Mouse (Mus musculus) natural killer cell, adult 2 months (primary cell): Measurements from ENCODE around the gene Gbp5.

Experiments
- DNase-seq, 2 experiments: peaks; one replicate each; pipeline ENCODE4 v3.0.0; 2022; ENCODE audit warnings: low spot score in 2 of 2

The Gbp5 gene

DNA sequence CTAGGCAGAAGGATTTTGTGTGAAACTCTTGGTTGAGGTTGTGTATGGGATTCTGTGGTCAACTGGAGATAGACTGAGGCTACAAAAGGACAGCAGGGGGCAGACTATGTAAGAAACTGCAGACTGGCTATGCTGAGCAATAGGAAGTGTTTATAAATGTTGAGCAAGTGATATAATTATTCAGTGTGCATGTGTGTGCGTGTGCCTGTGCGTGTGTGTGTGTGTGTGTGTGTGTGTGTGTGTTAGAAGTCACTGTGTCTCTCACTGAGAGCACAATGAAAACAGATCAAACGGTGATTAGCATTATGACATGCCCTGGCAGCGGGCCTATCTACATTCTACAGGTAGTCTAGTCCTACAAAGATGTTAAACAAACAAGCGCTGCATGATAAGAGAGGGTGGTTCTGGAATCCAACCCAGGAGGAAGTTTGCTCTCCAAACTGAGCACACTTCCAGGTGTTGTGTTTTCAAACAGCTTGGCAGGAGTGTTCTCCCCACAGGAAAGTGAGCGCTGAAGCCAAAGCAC lies at the start of gene Gbp5:
Gene Gbp5, plus strand, starts transcription at position 443 of the 526 bp plus-strand sequence.
- peak; percentile 75 for DNase-seq

DNA sequence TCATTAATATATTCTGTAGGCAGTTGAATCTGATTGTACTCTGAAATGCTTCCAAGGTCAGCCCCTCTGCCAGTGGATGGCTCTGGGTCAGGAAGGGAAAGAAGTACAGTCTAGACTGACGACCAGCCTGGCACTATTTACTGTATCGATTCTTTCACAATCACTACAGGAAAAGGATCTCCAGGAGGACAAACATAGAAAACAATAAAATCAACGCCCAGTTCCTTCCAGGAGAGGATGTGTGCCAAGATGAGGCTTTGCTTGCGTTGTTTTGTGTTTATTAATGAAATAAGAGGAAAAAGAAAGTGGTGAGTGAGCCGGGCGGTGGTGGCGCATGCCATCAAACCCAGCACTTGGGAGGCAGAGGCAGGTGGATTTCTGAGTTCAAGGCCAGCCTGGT lies 39.6 kb upstream of the Gbp5 start:
- DNase-seq, result no peak

DNA sequence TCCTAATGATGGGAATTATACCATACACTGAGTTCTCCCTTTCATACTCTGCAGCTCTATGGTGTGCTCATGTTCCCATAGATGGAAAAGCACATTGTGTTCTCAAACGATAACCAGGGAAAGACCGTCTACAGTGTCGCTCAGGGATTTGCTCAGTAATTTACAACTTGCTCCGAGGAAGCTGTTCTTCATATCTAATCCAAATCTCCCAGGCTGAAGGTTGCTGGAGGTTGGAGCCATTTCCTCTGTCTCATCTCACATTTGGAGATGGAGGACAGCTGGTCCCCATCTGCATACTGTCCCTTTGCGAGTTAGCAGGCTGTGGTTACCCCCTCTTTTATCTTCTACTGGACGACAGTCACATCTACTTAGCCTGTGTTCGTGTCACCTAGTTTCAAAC lies 34.5 kb upstream of the Gbp5 start:
- DNase-seq, result no peak

DNA sequence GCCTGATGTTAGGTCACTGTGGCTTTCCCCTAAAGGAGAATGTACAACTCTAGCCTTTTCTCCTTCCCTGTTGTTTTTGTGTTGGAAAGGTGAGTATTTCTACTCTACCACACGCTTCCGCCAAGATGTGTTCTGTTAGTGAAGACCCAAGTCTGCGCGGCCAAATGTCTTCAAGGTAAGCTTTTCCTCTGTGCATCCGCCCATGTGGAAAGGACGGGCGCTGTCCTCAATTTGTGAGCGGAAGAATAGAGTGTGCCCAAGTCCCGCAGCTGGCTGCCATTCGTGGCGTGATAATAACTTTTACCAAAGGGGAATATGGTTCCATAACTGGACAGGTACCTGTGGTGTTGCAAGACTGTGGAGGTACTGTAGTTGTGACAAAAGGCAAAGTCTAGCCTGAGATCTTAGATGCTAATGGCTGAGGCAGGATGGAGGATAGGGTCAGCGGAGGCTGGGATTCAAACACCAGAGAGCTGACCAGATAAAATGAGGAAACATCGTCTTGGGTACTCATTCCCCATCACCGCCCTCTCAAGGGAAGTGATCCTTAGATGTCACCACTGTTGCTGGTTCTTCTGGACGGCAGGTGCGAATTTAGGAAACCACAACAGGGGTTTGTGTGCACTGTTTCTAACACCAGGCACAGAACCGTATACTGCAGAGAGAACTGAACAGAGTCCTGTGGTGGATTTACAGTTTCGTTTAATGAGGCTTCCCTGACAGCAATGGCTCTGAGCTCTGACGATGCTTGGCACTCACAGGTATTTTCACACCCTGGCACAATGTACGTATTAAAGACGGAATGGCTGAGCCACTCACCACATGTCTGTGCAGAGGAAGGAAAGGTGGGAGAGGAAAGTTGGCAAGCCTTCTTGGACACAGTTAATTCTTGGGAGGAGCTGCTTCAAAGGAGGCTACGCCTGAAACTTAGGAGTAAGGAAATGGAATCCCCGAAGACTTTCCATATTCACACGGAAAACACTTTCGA lies 30.7 kb upstream of the Gbp5 start:
- DNase-seq, result no peak

DNA sequence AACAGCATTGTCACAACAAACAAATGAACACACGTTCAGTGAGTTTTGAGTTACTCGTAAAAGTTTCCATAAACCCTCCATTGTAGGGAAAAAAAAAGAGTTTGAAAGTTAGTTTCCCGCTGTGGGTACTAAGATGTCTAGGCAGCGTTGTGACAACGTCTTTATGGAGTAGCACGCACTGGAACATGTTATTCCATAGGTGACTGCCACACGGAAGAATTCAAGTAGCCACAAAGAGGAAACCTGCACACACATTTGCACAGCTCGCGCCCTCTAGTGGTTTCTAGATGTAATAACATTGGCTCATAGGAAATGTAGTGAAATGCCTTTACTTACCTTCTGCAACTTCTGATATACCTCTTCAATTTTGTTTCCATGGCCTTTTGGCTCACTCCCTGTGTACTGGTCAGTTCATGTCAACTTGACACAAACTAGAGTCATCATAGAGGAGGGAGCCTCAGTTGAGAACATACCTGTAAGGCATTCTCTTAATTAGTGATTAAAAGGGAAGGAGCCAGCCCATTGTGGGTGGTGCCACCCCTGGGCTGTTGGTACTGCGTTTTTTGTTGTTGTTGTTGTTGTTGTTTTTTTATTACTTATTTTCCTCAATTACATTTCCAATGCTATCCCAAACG lies 19.3 kb upstream of the Gbp5 start:
- peak; percentile 6 to 17 for DNase-seq

DNA sequence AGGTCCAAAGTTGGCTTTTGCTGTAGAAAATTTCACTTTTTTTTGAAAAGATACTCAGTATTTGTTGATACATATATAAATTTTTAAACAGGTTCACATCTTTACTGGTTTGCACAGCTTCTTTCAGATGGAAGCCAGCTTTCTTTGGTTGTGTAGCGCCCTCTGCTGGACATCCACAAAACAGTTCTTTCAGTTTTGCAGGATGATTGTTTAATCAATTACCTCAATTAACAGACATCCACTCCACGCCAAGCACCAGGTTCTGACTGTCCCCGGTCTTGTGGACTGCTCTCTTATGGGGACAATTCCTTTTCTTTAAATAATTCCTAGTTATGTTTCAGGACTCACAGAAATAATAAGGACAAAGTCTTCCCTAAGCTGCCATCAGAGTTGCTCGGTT lies 17.9 kb upstream of the Gbp5 start:
- peak; percentile 36 to 61 for DNase-seq

DNA sequence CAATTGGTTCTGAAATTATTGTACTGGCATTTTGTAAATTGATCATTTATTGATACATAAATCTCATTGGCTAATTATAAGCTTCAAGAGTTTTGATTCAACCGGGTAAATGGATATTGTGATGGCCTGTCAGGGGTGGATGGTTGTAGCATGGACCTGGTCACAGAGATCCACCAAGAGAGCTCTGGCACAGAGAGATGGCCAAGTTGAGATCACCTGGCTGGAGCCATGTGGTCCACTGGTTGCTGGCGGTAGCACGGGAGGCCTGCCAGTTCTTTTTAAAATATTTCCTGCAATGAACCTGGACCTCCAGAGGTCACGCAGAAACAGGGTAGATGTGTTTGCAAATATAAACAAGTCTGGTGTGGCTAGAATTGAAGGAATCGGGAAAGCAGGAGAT lies 15.9 kb upstream of the Gbp5 start:
- DNase-seq, result no peak

DNA sequence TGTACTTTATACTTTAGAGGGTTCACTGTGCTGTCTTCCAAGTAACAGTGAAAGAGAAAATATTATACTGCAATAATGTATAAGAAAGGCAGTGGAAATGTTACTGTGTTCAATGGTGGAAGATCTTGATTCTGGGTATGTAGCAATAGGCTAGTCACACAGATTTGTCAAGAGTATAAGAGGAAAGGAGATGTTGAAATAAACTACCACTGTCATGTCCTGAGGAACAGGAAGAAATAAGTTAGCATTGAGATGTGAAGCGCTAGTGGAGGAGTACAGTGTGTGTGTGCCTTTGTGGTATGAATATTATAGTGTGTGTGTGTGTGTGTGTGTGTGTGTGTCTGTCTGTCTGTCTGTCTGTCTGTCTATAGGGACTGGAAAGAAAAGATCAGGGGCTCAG lies 15.4 kb upstream of the Gbp5 start:
- DNase-seq, result no peak

DNA sequence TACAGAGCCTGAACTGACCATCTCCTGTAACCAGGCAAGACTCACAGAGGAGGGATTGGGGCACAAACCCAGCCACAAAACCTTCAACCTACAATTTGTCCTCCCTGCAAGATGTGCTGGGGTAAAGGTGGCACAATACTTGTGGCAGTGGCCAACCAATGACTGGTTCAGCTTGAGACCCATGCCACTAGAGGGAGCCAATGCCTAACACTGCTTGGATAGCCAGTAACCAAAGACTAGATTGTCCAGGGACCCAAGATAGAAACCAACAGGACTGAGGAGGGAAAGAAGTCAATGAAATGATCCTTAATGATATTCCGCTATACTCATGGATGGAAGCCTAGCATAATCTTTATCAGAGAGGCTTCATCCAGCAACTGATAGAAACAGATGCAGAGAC lies 3.3 kb upstream of the Gbp5 start:
- DNase-seq, result peak; percentile 70 to 77

DNA sequence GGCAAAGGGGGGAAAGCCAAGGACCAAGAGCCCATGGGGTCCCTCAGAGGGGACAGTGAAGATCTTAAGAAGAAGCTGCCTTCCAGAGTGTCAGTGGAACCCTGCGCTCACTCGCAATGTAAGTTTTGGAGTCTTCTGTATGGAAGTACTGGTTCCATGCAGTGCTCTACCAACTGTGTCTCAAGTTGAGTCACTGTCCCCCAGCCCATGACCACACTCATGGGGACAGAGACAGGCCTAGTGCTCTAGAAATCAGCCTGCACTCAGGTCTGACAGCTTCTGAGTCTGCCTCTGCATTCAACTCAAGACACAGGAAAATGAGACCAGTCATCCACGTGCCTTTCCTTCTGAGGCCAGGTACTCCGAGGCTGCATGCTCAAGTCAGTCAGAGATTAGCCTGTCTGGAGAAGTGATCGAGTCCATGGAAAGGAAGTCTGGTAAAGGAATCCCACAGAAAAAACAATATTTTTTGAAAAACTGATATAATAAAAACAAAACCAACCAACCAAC lies 1.4 kb downstream of the Gbp5 start:
- no peak for DNase-seq

DNA sequence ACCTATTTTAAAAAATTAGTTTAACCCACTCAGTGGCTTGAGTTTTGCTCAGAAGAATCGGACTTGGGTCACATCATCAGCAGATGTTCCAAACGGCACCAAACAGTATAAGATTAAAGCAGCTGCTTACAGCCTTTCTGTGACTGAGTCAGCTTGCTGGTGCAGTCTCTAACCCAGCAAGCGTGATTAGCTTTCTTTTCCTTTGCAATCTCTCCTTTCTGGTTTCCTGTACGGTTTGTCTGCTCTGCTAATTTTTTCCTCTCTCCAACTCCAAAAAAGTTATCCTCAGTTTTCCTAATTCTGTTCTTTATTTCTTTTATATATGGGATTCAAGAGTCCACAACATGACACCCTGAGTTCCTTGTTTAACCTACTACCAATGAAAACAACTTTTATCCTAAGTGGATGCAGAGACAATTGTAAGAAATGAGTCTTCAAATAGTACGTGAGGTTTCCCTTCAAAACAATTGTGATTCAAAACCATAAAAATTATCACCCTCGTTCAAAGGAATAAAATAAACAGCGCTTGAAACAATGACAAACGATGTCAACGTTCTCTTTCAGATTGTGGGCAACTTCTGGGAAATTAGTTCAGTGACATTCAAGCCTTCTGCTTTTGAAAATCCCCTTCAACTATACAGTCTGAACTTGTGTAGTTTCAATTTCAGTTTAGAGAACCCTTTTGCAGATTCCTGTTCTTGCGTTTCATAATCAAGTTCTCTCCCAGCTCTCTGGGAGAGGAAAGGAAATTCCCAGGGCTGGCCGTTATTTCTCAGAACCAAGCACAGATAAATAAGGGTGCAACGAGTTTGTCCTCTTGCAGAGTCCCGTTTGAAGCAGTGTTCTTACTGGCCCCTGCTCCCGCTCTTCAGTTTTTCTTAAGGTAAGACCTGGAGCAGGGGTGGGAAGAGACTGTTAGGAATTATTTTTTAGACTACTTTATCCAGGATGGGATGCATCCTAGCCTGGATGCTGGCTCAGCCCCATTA lies 2.6 kb downstream of the Gbp5 start:
- DNase-seq, result peak; percentile 16 to 44

DNA sequence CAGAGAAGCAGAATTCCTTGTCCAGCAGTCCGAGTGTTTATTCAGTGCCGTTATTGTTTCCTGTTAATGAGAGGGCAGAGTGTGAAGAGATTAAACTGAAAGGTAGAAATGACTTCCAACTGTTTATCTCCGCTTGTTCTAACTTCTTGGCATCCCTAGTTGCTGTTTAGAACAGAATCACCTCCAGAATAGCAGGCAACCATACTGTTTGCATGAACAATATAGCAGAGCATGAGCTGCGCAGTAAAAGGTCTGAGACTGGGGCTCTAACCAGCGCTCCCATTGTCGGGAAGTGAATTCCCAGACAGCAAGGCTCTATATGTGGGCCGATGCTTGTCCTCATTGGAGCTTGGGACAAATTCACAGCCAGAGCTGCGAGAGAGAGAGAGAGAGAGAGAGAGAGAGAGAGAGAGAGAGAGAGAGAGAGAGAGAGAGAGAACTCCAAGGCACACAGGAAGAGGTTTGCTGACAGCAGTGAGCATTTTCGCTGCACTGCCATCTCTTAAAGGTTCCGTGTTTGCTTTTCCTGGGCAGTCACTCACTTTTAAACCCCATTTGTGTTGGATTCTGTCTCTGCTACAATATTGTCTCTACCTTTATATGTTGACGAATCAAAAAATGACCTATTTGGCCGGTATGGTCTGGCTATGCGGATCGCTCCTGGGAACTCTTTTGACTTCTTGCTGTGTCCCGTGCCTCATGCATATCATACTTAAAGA lies 3.5 kb downstream of the Gbp5 start:
- DNase-seq, result peak; percentile 32 to 37

DNA sequence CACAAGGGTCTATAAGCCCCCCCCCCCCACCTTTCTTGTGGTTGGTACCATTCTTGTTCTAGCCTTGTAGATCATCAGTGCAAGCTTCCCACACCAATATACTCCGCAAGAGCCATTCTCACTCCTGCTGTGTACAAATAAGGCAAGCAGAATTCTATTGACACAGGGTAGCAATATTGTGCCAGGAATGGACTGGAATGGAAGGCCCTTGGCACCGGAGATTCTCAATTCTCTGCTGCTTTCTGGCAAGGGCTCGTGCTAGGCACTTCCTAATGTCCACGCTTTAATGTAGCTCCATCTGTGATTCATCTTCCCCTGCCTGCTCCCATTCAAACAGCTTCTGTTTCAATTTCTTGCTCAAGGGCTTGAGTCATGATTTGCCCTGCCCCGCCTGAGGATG lies 5.2 kb downstream of the Gbp5 start:
- no peak for DNase-seq

DNA sequence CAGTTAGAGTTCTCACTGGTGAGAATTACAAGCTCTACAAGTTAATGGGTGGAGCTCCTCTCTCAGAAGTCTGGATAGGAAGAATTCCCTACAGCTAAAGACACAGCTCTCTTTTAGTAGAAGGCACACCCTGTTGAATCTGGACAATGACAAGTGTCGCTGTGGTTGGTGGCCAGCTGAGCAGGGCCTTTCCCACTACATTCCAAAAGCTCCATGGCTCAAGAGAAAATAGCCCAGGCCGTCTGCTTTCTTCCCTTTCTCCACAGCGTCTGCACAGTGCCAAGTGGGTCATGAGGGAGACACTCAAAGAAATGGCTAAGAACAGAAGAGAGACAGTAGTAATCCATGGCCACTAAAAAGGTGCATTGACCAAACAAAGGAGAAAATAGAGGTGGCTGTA lies 34.3 kb downstream of the Gbp5 start:
- DNase-seq, result no peak

DNA sequence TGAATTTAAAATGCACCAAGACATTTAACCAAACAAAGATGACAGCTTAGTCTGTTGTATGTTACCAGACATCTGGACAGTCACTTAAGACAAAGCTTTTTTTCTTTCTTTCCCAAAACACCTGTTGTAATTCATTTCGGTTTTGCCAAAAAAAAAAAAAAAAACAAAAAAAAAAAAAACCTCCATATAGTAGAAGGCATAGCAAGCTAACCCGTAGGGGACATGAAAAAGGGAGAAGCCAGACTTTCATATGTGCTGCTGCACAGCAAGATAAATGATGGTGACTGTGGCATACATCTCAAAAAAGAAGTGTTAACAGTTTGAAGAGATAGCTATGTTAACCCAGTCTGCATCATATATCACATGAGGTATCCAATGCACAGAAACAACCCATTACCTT lies 35.8 kb downstream of the Gbp5 start:
- no peak for DNase-seq

DNA sequence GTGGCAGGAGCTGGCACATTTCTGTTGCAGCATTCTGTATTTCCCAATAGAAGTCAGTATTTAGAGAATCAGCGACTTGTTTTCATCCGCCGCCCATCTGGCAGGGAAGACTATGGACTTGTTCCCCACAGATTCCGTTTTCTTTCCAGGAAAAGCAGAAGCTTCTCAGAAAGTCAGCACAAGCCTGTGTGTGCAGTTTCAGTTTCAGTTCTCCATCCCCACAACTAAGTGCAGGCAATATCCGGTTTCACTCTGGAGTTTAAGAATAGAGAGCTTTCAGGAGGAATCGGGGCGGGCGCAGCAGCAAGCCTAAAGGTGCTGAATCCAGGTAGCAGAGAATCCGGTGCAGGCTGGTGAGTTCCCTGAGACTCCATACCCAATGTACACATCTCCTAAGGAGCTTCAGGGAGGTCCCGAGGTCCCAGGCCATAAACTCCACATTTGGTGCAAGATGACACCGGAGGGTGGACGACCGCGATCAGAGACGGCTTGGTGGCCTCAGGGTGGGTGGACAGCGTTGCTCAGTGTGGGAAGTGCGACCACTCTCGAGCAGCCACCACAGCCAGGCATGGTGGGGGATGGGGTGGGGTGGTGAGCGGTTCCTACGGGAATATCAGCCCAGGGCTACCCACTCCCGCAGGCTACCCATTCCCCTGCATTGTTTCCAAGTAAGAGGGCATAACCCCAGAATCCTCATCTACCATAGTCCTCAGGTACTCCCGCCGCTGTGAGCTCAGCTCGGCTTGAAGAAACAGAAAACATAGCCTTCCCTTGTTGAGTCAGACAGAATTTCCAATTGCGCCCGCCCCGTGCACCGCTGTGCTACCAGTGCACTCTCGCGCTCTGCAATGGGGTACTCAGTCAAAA lies 36.5 kb downstream of the Gbp5 start, which contains the start of gene Gbp7:
Gene Gbp7, plus strand, starts transcription at position 256 of the 867 bp plus-strand sequence.
- DNase-seq, result peak; percentile 55 to 57

DNA sequence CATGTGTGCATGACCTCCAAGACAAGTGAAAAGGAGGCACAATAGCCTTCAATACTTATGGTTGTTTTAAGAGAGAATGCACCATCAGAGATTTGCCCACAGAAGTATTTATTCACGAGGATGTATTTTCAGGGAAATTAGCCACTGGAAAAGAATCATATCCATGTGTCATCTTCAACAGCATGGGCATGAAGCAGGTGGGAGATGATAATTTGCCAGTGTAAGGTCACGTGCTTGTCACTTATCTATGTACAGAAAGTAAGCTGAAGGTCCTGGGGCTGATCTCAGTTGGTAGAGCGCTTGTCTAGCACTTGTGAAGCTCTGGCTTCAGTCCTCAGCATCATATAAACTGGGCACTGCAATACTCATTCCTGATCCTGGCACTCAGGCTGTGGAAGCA lies 37.8 kb downstream of the Gbp5 start:
- DNase-seq, result no peak

DNA sequence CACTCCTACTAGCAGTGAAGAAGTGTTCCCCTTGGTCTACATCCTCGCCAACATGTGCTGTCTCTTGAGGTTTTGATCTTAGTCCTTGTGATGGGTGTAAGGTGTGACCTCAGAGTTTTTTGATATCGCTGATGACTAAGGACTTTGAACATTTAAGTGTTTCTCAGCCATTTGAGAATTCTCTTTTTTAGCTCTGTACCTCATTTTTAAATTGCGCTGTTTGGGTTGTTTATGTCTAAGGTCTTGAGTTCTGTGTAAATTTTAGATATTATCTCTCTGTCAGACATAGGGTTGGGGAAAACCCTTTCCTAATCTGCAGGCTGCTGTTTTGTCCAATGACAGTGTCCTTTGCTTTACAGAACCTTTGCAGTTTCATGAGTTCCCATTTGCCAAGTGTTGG lies 39.4 kb downstream of the Gbp5 start:
- peak; percentile 16 to 44 for DNase-seq

DNA sequence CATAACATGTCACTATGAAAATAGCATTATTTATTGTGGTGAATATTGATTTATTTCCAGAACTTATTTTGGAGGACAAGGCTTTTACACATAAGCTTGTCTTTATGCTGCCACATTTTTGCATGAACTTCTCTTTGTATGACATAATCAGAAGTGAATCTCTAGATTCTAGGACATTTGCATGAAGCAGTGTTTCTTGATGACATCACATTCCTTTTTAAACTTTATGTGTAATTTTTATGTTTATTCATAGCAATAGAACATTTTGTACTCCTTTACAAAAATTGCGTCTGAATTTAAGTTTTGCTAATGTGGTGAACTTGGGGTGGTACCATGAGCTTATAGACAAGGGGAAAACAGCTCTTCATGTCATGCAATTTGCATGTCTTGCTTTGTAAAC lies 41.9 kb downstream of the Gbp5 start:
- DNase-seq, result no peak

DNA sequence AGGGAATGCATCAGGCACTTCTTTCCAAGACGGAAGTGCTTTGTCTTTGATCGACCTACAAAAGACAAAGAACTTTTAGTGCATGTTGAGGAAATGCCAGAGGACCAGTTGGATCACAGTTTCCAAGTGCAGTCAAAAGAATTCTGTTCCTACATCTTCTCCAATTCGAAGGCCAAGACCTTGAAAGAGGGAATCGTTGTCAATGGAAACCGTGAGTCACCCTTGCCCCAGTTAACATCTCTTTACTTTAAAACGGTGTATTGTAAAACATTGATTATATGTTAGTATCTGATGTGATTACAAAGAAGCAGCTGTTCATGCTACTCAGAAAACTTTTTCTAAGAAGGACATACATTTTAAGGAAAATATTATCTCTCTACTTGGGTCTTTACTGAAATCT lies 47.6 kb downstream of the Gbp5 start:
- no peak for DNase-seq
